Mouse (Mus musculus) MEL (cell line): ENCODE data around the gene Mid1.
"Not testable (repeated sequence)": the region's sequence is repeated elsewhere in the genome, so short reads cannot be mapped to it uniquely, and the experiment has no call there.

Experiments
- CTCF ChIP-seq, 3 experiments: IDR thresholded peaks in 2 of 3; conservative IDR thresholded peaks in 1 of 3; 2 replicates each; pipeline ENCODE4 v1.5.1; 2011 to 2012; ENCODE audit warnings: low read length in 3 of 3, low read depth in 2 of 3, mild to moderate bottlenecking in 2 of 3, improper control_type of control experiment in 1 of 3, inconsistent platforms in 1 of 3, mixed read lengths in 1 of 3, moderate library complexity in 1 of 3; ENCODE audit not compliant: control insufficient read depth in 1 of 3, insufficient read depth in 1 of 3, poor library complexity in 1 of 3, severe bottlenecking in 1 of 3
- EP300 ChIP-seq, 2 experiments: IDR thresholded peaks; 2 replicates each; pipeline ENCODE4 v1.6.1; 2011; ENCODE audit warnings: improper control_type of control experiment in 2 of 2, low read length in 2 of 2, low read depth in 1 of 2, mild to moderate bottlenecking in 1 of 2
- GABPA ChIP-seq: IDR thresholded peaks from 2 replicates; pipeline ENCODE4 v1.6.1; 2012; ENCODE audit warnings: low read depth, mild to moderate bottlenecking, inconsistent platforms, low read length, improper control_type of control experiment, moderate library complexity
- KAT2A ChIP-seq: conservative IDR thresholded peaks from 2 replicates; pipeline ENCODE4 v1.6.1; 2012; ENCODE audit warnings: low read depth, low read length, improper control_type of control experiment, inconsistent platforms
- MEF2A ChIP-seq: IDR thresholded peaks from 2 replicates; pipeline ENCODE4 v1.6.1; 2014; ENCODE audit warnings: low read depth, mild to moderate bottlenecking, inconsistent platforms, low read length, improper control_type of control experiment; ENCODE audit not compliant: poor library complexity, insufficient replicate concordance, severe bottlenecking; ENCODE audit errors: extremely low read depth
- TAL1 ChIP-seq: IDR thresholded peaks from 2 replicates; pipeline ENCODE4 v1.6.1; 2012; ENCODE audit warnings: mild to moderate bottlenecking, inconsistent platforms, low read length, moderate library complexity, mixed read lengths
- TBP ChIP-seq: IDR thresholded peaks from 2 replicates; pipeline ENCODE4 v1.8.0; 2011; ENCODE audit warnings: low read depth, low read length, improper control_type of control experiment

DNA sequence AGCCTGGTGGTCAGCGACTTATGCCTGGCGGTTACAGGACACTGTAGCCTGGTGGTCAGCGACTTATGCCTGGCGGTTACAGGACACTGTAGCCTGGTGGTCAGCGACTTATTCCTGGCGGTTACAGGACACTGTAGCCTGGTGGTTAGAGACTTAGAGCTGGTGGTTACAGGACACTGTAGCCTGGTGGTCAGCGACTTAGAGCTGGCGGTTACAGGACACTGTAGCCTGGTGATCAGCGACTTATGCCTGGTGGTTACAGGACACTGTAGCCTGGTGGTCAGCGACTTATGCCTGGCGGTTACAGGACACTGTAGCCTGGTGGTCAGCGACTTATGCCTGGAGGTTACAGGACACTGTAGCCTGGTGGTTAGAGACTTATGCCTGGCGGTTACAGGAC lies 329.0 kb downstream of the Mid1 start:
- TF ChIP-seq MEF2A; TAL1; KAT2A; TBP; GABPA; CTCF (IDR thresholded peaks at IDR 0.05 in 2 of 3, conservative IDR thresholded peaks at IDR 0.05 in 1 of 3; ENCODE audit: control insufficient read depth in 1 of 3, insufficient read depth in 1 of 3, low read depth in 2 of 3, low read length in 3 of 3, poor library complexity in 1 of 3, severe bottlenecking in 1 of 3); EP300 (IDR thresholded peaks at IDR 0.05; ENCODE audit: low read depth in 1 of 2, low read length in 2 of 2): not testable (repeated sequence)
